11 mouse cellular contexts compared by ENCODE assay signal in genomic region chr7:73118871-73119270, GRCm38 (mm10).
DNase-seq lines count a peak whose midpoint lies in the region; ATAC-seq and TF ChIP-seq lines count a peak whose summit lies in the region.
"Had no signal": no experiment of that assay in that cellular context is flagged by ENCODE, and none has a peak within 500 bp of the region (broad histone marks: within the 10 kb centered on the region; RNA-seq: fewer than 3 reads in every experiment).

No protein-coding gene starts in this region.

- no peak overlapping the region for H3K4me3 ChIP-seq in heart, embryonic 10.5 days
- H3K4me3 ChIP-seq in limb, embryonic 14.5 days (replicated peaks; ENCODE audit: low read length) = no peak overlapping the region
- H3K4me3 ChIP-seq in intestine, embryonic 16.5 days (ENCODE audit: low read length) = no peak overlapping the region
- H3K4me3 ChIP-seq: neural tube, embryonic 15.5 days had no signal

- ATAC-seq in limb, embryonic 14.5 days (ENCODE audit: low FRiP score, low read depth) = peak; percentile 38; the same call in 1 of the 2 replicates
- ATAC-seq in intestine, embryonic 16.5 days = no peak

- H3K4me2 ChIP-seq in limb, embryonic 14.5 days (replicated peaks; ENCODE audit: low read depth, low read length, severe bottlenecking) = no peak overlapping the region
- H3K4me2 ChIP-seq in intestine, embryonic 16.5 days (ENCODE audit: low read depth, low read length) = no peak overlapping the region
- H3K4me2 ChIP-seq: neural tube, embryonic 15.5 days had no signal

- no peaks in the 10 kb centered on the region for H3K4me1 ChIP-seq in heart, embryonic 10.5 days
- 0 out of 2 replicates have a peak, but pooled peaks cover 4% of the 10 kb centered on the region for H3K4me1 ChIP-seq in limb, embryonic 14.5 days (ENCODE audit: control insufficient read depth, insufficient read depth, low read length)
- H3K4me1 ChIP-seq in intestine, embryonic 16.5 days (ENCODE audit: control insufficient read depth, insufficient read depth, low read length) = no peaks in the 10 kb centered on the region; the same call in 1 of the 2 replicates
- H3K4me1 ChIP-seq: neural tube, embryonic 15.5 days had no signal

- no peak overlapping the region for H3K9ac ChIP-seq in limb, embryonic 14.5 days (ENCODE audit: low read depth, low read length, severe bottlenecking)
- no peak overlapping the region for H3K9ac ChIP-seq in intestine, embryonic 16.5 days (ENCODE audit: low read depth, low read length)
- H3K9ac ChIP-seq: neural tube, embryonic 15.5 days had no signal

- H3K36me3 ChIP-seq in heart, embryonic 10.5 days = no peaks in the 10 kb centered on the region
- H3K36me3 ChIP-seq in limb, embryonic 14.5 days (ENCODE audit: control insufficient read depth, insufficient read depth, low read length) = no peaks in the 10 kb centered on the region
- no peaks in the 10 kb centered on the region for H3K36me3 ChIP-seq in intestine, embryonic 16.5 days (ENCODE audit: control insufficient read depth, insufficient read depth, low read length)
- H3K36me3 ChIP-seq: neural tube, embryonic 15.5 days had no signal

- peaks cover 4% of the 10 kb centered on the region for H3K27me3 ChIP-seq in heart, embryonic 10.5 days (ENCODE audit: insufficient read depth, poor library complexity, severe bottlenecking)
- H3K27me3 ChIP-seq in limb, embryonic 14.5 days (ENCODE audit: control insufficient read depth, insufficient read depth, low read length) = no peaks in the 10 kb centered on the region
- no peaks in the 10 kb centered on the region for H3K27me3 ChIP-seq in intestine, embryonic 16.5 days (replicated peaks; ENCODE audit: control insufficient read depth, insufficient read depth, low read length)
- H3K27me3 ChIP-seq: neural tube, embryonic 15.5 days had no signal

- no peak overlapping the region for H3K27ac ChIP-seq in heart, embryonic 10.5 days
- no peak overlapping the region for H3K27ac ChIP-seq in limb, embryonic 14.5 days (replicated peaks; ENCODE audit: low read depth, low read length)
- no peak overlapping the region for H3K27ac ChIP-seq in intestine, embryonic 16.5 days (ENCODE audit: low read length)
- H3K27ac ChIP-seq: macrophage; neural tube, embryonic 15.5 days had no signal

- 54% methylated on average over 8 of the region's 8 CpGs for WGBS in heart, embryonic 10.5 days
- 22% methylated on average over 8 of the region's 8 CpGs for WGBS in limb, embryonic 14.5 days
- WGBS in intestine, embryonic 16.5 days = 47% methylated on average over 8 of the region's 8 CpGs

- TF ChIP-seq POLR2A in limb, embryonic 14.5 days (IDR thresholded peaks at IDR 0.05; ENCODE audit: borderline replicate concordance, extremely low read depth, insufficient read depth, insufficient read length) = no peak

- intact Hi-C loops in gastrocnemius, postnatal 36 days (cut with DNase I) = no loop called here

- peak; percentile 99 for DNase-seq in heart, adult 11 months
- DNase-seq in heart, embryonic 10.5 days (ENCODE audit: low spot score) = no peak
- DNase-seq in T-cell, adult 2 months (ENCODE audit: low spot score) = peak; percentile 5
- DNase-seq in gastrocnemius, postnatal 36 days = peak; percentile 34 to 57
- DNase-seq in limb, embryonic 14.5 days (ENCODE audit: low spot score) = peak; percentile 76
- no peak for DNase-seq in thymus, postnatal 36 days
- DNase-seq in cerebellum, adult 8-10 months = no peak
- DNase-seq: cerebellum, adult 9-11 months had no signal

- no peaks in the 10 kb centered on the region for H3K9me3 ChIP-seq in heart, embryonic 10.5 days
- H3K9me3 ChIP-seq in limb, embryonic 14.5 days (ENCODE audit: control insufficient read depth, low read length) = no peaks in the 10 kb centered on the region
- H3K9me3 ChIP-seq in intestine, embryonic 16.5 days (ENCODE audit: control insufficient read depth, low read length) = no peaks in the 10 kb centered on the region
- H3K9me3 ChIP-seq: neural tube, embryonic 15.5 days had no signal

Comparison
In these comparisons a context has a peak if more than half of its experiments do, and no peak if none do; other contexts are left out.
1. DNase-seq: peak in heart, adult 11 months (single experiment), T-cell, adult 2 months (single experiment), gastrocnemius, postnatal 36 days (2 of 2) and limb, embryonic 14.5 days (single experiment); none in heart, embryonic 10.5 days (single experiment), thymus, postnatal 36 days (0 of 2) and cerebellum, adult 8-10 months (single experiment).